Mouse (Mus musculus) lung, postnatal 0 days (tissue): ENCODE results near the gene Eif2b1. TPM values are rescaled to one million over a fixed set of nuclear protein-coding genes. Genes with fewer than 3 reads are reported as not detected.
"Not testable (repeated sequence)": the region's sequence is repeated elsewhere in the genome, so short reads cannot be mapped to it uniquely, and the experiment has no call there.

Experiments used
- ATAC-seq: fragments of 200-750 bp; cut with Nextera tagmentation; 2 replicates; pipeline ENCODE4 v1.8.0; 2017; ENCODE audit warnings: moderate library complexity
- DNase-seq: peaks from one replicate; pipeline ENCODE4 v3.0.0-alpha.2; 2016; ENCODE audit warnings: low spot score
- H3K27ac ChIP-seq: fragments of 300-500 bp; sonication (generic); 2 replicates; pipeline ENCODE4 v1.5.1; 2014; ENCODE audit warnings: antibody characterized with exemption, mild to moderate bottlenecking, low read length, mixed read lengths
- H3K27me3 ChIP-seq: fragments of 300-500 bp; sonication (generic); replicated peaks from 2 replicates; pipeline ENCODE4 v1.6.1; 2014; ENCODE audit warnings: low read length, mixed read lengths; ENCODE audit not compliant: insufficient read depth
- H3K36me3 ChIP-seq: fragments of 300-500 bp; sonication (generic); 2 replicates; pipeline ENCODE4 v1.6.1; 2014; ENCODE audit warnings: low read length, mixed read lengths; ENCODE audit not compliant: insufficient read depth
- H3K4me1 ChIP-seq: fragments of 300-500 bp; sonication (generic); 2 replicates; pipeline ENCODE4 v1.6.1; 2014; ENCODE audit warnings: antibody characterized with exemption, low read depth, low read length, mixed read lengths; ENCODE audit not compliant: insufficient read depth
- H3K4me2 ChIP-seq: fragments of 300-500 bp; sonication (generic); replicated peaks from 2 replicates; pipeline ENCODE4 v1.6.1; 2014; ENCODE audit warnings: low read depth, mild to moderate bottlenecking, low read length, moderate library complexity, mixed read lengths
- H3K4me3 ChIP-seq: fragments of 300-500 bp; sonication (generic); 2 replicates; pipeline ENCODE4 v1.5.1; 2014; ENCODE audit warnings: low read depth, low read length
- H3K9ac ChIP-seq: fragments of 300-500 bp; sonication (generic); replicated peaks from 2 replicates; pipeline ENCODE4 v1.6.1; 2014; ENCODE audit warnings: low read depth, mild to moderate bottlenecking
- H3K9me3 ChIP-seq: fragments of 300-500 bp; sonication (generic); 2 replicates; pipeline ENCODE4 v1.6.1; 2016; ENCODE audit warnings: low read length, mixed read lengths
- CTCF ChIP-seq: IDR thresholded peaks from 2 replicates; pipeline ENCODE4 v1.5.1; 2016; ENCODE audit warnings: antibody characterized with exemption, mild to moderate bottlenecking
- EP300 ChIP-seq: IDR thresholded peaks from 2 replicates; pipeline ENCODE4 v1.6.1; 2016; ENCODE audit warnings: antibody characterized with exemption, mild to moderate bottlenecking, control low read depth
- WGBS: fragments of 180-500 bp; shearing (Covaris S2); extraction: QIAGEN DNeasy Blood & Tissue Kit; methylation state at CpG from one replicate; pipeline ENCODE4 v1.1.7; 2014; 5-methylcytosine and 5-hydroxymethylcytosine counted together
- polyA plus RNA-seq: library from polyadenylated mRNA; unstranded; fragments of >200 nt; fragmentation: Nextera tagmentation; extraction: Ambion mirVana; gene quantifications from 2 replicates; pipeline ENCODE4 v1.2.1, GENCODE M21; 2015

Gene Eif2b1
- polyA plus RNA-seq, 1 experiment from 2014 or later: 46.6 TPM

DNA sequence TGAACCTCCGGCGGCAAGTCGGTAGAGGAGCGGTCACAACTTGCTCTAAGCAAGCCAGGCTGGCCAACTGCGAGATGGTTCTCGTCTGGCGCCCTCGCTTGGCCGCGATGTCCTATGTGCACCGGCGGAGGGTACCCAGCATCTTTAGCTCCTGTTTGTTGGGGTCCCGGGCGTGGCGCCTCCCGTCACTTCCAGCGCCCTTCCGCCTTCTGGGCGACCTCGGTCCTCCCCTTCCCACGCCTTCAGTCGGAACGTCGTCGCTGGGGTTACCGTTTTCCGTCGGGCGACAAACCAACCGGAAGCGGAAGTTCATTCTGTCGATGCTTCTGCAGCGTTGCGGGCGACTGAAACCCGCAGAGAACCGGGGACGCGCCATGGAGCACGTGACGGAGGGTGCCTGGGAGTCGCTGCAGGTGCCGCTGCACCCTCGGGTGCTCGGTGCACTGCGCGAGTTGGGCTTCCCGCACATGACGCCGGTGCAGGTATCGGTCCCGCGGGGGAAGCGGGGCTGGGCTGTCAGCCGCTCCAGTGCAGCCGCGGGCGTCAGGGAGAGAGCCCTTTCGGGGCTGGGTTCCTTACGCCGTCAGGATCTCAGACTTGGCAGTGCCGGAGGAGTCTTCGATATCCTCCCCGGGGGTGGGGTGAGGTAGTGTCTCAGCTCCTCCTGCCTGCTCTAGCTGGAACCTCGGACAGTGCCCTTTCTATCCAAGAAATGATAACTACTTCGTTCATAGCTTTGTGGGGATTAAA lies 26.2 kb downstream of the Eif2b1 start, which contains the start of gene Ddx55:
Ddx55 (plus strand) TSS at position 307 of the 750 bp plus-strand sequence.
- Histone ChIP-seq H3K9me3 (no peaks in the 10 kb centered on the region), H3K27me3 (no peaks in the 10 kb centered on the region), H3K27ac (peak within 1 kb of the TSS; percentile 82), H3K36me3 (0 out of 2 replicates have a peak, but pooled peaks cover 5% of the 10 kb centered on the region), H3K4me3 (peak within 1 kb of the TSS; percentile 85), H3K9ac (peak within 1 kb of the TSS; percentile 68), H3K4me1 (peaks cover 4% of the 10 kb centered on the region; the same call in 1 of the 2 replicates), H3K4me2 (peak within 1 kb of the TSS; percentile 83)
- ATAC-seq (peak; percentile 93), DNase-seq (peak; percentile 96)
- TF ChIP-seq EP300 (no peak), CTCF (peak; percentile 57)
- under 1% methylated on average over 66 of the region's 66 CpGs for WGBS

DNA sequence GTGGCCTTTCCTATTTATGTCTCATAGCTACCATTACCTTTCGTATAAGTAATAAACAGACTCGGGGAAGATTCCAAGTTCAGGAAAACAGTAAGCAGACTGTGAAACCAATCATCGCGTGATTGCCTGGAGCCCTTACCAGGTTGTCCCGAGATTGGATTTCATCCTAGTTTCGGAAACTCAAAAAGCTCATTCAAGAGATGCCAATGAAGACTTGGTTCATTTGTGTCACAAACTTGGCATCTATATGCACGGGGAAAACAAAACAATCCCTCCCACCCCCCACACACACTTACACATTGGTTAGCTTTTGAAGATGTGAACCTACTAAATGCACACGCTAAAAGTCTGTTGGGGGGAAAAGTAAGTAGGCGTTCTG lies 26.8 kb downstream of the Eif2b1 start:
- peak; percentile 25 for DNase-seq
- ATAC-seq: no peak
- Histone ChIP-seq H3K27me3 (no peaks in the 10 kb centered on the region), H3K36me3 (0 out of 2 replicates have a peak, but pooled peaks cover 8% of the 10 kb centered on the region), H3K4me3 (peak overlapping the region; percentile 85), H3K9ac (peak overlapping the region; percentile 68), H3K4me2 (peak overlapping the region; percentile 83), H3K9me3 (no peaks in the 10 kb centered on the region), H3K27ac (peak overlapping the region; percentile 82), H3K4me1 (peaks cover 4% of the 10 kb centered on the region; the same call in 1 of the 2 replicates)
- TF ChIP-seq EP300 (0 out of 2 replicates have a peak, but pooled peaks have one; percentile 3), CTCF (no peak)
- WGBS: 8% methylated on average over 9 of the region's 9 CpGs

DNA sequence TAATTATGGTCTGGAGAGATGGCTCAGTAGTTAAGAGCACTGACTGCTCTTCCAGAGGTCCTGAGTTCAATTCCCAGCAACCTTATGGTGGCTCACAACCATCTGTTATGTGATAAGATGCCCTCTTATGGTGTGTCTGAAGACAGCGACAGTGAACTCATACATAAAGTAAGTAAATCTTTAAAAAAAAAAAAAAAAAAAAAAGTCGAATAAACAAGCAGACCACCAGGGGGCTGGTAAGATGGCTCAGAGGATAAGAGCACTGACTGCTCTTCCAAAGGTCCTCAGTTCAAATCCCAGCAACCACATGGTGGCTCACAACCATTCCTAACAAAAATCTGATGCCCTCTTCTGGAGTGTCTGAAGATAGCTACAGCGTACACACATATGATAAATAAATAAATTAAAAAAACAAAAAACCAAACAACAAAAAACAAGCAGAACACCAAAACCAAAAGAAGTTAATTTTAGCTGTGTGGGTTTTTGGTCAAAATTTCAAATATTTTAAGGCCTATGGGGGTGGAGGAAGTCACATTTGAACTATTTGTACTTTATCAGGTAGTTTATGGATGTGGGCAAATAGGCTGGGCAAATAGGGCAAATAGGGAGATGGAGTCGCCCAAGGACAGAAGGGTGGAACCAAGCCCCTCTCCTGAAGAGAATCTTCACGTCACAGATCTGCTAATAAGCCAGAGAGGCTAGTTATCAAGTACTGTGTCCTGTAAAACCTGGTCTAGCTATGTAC lies 27.4 kb downstream of the Eif2b1 start:
- DNase-seq, ATAC-seq, H3K9me3 ChIP-seq, H3K27me3 ChIP-seq, H3K4me1 ChIP-seq, H3K36me3 ChIP-seq: not testable (repeated sequence)
- 25% methylated on average over 5 of the region's 5 CpGs for WGBS
- TF ChIP-seq EP300: 0 out of 2 replicates have a peak, but pooled peaks have one; percentile 5
- TF ChIP-seq CTCF: peak; percentile 29; the same call in 1 of the 2 replicates
- peak overlapping the region; percentile 83 for H3K4me2 ChIP-seq
- H3K9ac ChIP-seq: peak overlapping the region; percentile 68; the same call in 1 of the 2 replicates
- H3K4me3 ChIP-seq: peak overlapping the region; percentile 85; the same call in 1 of the 2 replicates
- peak overlapping the region; percentile 82; the same call in 1 of the 2 replicates for H3K27ac ChIP-seq

DNA sequence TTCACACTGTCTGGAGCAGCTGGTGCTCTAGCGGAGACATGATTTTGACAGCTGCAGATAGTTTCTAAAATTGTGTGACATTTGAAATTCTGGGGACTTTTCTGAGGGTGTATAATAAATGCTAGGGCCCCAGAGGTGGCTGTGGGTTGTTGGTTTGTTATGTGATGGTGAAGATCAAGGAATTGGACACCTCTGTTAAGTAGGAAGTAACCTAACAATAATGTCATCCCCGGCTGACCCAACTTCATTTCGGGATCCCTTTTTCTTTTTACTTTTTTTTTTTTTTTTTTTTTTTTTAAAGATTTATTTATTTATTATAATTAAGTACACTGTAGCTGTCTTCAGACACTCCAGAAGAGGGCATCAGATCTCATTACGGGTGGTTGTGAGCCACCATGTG lies 28.2 kb downstream of the Eif2b1 start:
- not testable (repeated sequence) for H3K4me1 ChIP-seq, DNase-seq, ATAC-seq, H3K9ac ChIP-seq, H3K4me3 ChIP-seq, H3K4me2 ChIP-seq, H3K9me3 ChIP-seq, H3K27me3 ChIP-seq, H3K27ac ChIP-seq
- WGBS: 67% methylated on average over 4 of the region's 4 CpGs
- peaks cover 14% of the 10 kb centered on the region; the same call in 1 of the 2 replicates for H3K36me3 ChIP-seq

DNA sequence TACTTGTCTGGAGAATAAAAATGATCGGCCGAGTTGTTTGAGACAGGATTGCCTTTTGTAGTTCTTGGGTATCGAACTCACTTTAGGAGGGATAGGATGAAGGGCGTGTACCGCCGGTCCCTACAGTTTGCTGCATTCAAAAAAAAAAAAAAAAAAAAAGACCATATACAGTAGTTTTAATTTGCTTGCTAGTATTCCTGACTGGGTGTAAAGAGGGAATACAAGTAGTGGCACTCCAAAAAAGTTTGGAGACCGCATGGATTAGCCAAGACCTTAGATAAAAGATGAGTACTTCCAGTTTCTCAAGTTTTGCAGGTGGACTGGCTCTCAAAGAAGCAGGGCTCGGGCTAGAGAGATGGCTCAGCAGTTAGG lies 37.3 kb downstream of the Eif2b1 start:
- Histone ChIP-seq H3K27ac (peak overlapping the region; percentile 96; the same call in 1 of the 2 replicates), H3K9ac (peak overlapping the region; percentile 84), H3K4me2 (peak overlapping the region; percentile 65), H3K4me3 (peak overlapping the region; percentile 72), H3K9me3 (no peaks in the 10 kb centered on the region), H3K27me3 (no peaks in the 10 kb centered on the region), H3K36me3 (peaks cover 15% of the 10 kb centered on the region; the same call in 1 of the 2 replicates), H3K4me1 (peaks cover 6% of the 10 kb centered on the region)
- ATAC-seq (no peak), DNase-seq (no peak)
- 5% methylated on average over 8 of the region's 8 CpGs for WGBS
- TF ChIP-seq EP300 (no peak), CTCF (no peak)
